Mouse (Mus musculus): ENCODE measurements at regions not wholly inside any gene's neighbourhood (a gene's known extent, or its start where the extent isn't known, plus 50 kb on each side); places are given as distances from the start of the nearest gene placed in this dataset.
A peak's percentile ranks its signal among the peaks of the same experiment; 100 is the strongest.

DNA sequence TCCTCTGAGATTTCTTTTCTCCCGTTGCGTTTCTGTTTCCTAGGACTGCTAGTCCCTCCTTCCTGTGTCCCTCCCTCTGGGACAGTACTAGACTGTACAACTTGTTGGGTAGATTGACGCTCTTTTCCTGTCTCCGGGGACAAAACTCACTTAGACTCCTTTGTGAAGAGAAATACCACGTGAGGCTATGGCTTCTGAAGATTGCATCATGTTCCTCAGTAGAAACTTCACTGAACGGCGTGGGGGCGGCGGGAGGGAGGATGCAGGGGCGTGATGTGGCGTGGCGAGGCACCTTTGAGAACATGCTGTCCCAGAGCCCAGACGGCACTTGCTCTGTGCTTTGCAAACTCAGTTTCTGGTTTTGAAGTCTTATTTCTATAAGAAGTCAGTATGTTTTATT is 78.5 kb downstream of the Spata18 start:
- Histone ChIP-seq H3K27ac (no peak overlapping the region), H3K4me3 (no peak overlapping the region), H3K9me3 (replicated peaks) (no peaks in the 10 kb centered on the region), H3K4me2 (no peak overlapping the region), H3K9ac (no peak overlapping the region), H3K27me3 (no peaks in the 10 kb centered on the region), H3K36me3 (no peaks in the 10 kb centered on the region), H3K4me1 (replicated peaks) (no peaks in the 10 kb centered on the region)
- 70% methylated on average over 13 of the region's 13 CpGs for WGBS
- ATAC-seq (replicated peaks; ENCODE audit: insufficient number of reproducible peaks, insufficient read depth, low FRiP score, low read depth) = no peak

- Histone ChIP-seq H3K27me3 (no peaks in the 10 kb centered on the region), H3K4me2 (no peak overlapping the region), H3K9ac (no peak overlapping the region), H3K4me1 (replicated peaks) (no peaks in the 10 kb centered on the region), H3K9me3 (replicated peaks) (no peaks in the 10 kb centered on the region), H3K4me3 (no peak overlapping the region), H3K27ac (no peak overlapping the region), H3K36me3 (no peaks in the 10 kb centered on the region)
- 77% methylated on average over 9 of the region's 9 CpGs for WGBS
- no peak for ATAC-seq (replicated peaks; ENCODE audit: insufficient number of reproducible peaks, insufficient read depth, low FRiP score, low read depth)
Measured at GRCm38 (mm10) chr5:73731423-73731822, 80.2 kb downstream of the Spata18 start.

DNA sequence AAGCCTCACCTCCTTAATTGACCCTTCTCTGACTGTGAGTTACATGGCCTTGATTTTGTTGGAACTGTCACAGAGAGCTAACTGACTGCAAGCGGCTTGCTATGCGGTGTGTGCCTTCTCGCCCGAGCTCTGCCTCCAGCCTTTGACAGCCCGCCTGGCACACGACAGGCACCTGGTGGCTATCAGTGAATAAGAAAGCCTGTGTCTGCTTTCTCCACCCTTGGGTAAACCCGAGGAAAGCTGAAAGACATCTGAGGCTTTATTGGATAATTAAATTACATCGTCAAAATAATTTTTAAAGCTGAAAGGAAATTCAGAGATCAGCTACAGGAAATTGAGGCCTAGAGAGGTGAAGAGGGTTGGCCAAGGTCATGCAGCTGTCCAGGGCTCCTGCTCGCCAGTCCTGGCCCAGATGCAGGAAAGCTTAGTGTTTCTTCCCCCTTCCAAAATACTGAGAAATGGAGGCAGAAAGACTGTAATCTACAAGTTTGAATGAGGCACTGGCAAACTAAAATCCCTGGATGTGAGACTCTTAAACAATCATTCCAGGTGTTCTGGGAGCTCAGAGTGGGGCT is 80.9 kb downstream of the Spata18 start:
- no peaks in the 10 kb centered on the region for H3K4me1 ChIP-seq (replicated peaks)
- no peak for ATAC-seq (replicated peaks; ENCODE audit: insufficient number of reproducible peaks, insufficient read depth, low FRiP score, low read depth)
- H3K9ac ChIP-seq = no peak overlapping the region
- H3K27me3 ChIP-seq = no peaks in the 10 kb centered on the region
- H3K9me3 ChIP-seq (replicated peaks) = no peaks in the 10 kb centered on the region
- WGBS = 56% methylated on average over 9 of the region's 9 CpGs
- no peak overlapping the region for H3K4me2 ChIP-seq
- no peaks in the 10 kb centered on the region for H3K36me3 ChIP-seq
- no peak overlapping the region for H3K27ac ChIP-seq
- H3K4me3 ChIP-seq = no peak overlapping the region

DNA sequence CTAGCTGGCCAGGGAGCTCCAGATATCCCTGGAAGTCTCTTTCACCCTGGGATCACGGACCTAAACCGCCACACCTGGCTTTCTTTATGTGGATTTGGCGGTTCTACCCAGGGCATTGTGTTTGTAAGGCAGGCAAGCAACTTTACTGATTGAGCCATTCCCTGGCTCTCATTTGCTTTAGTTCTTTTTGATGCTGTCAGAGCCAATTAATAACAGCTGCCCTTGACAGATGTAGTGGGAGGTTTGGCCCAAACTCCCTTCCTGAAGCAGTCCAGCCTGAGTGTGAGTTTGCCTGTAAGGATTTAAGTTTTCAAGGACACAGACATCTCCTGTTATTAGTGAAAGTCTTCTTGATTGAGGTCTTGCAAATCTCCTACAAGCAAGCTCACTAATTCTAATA is 89.6 kb downstream of the Spata18 start:
- Histone ChIP-seq H3K36me3 (no peaks in the 10 kb centered on the region), H3K4me2 (no peak overlapping the region), H3K27ac (no peak overlapping the region), H3K27me3 (no peaks in the 10 kb centered on the region), H3K9ac (no peak overlapping the region), H3K9me3 (replicated peaks) (no peaks in the 10 kb centered on the region), H3K4me3 (no peak overlapping the region), H3K4me1 (replicated peaks) (no peaks in the 10 kb centered on the region)
- ATAC-seq (replicated peaks; ENCODE audit: insufficient number of reproducible peaks, insufficient read depth, low FRiP score, low read depth) = no peak
- 72% methylated on average over 3 of the region's 3 CpGs for WGBS

DNA sequence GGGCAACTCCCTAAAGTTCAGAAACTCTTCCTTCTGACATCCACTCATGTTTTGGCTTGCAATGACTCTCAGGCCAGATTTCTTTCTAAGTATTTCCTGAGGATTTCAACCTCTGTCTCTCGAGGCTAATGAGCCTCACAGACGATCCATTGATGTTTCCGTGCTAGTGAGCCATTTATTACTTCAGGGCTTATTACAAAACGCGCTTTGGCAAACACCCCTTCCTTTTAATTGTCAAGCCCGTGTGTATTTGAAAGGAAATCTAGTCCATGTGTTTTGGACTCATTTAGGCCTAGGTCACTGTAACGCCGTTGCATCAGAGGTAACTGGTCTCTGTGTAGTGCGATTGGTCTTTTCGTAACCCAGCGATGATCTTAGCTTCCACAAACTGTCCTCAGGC is 90.3 kb downstream of the Spata18 start:
- H3K4me2 ChIP-seq = no peak overlapping the region
- H3K4me1 ChIP-seq (replicated peaks) = no peaks in the 10 kb centered on the region
- H3K27me3 ChIP-seq = no peaks in the 10 kb centered on the region
- no peak for ATAC-seq (replicated peaks; ENCODE audit: insufficient number of reproducible peaks, insufficient read depth, low FRiP score, low read depth)
- H3K9me3 ChIP-seq (replicated peaks) = no peaks in the 10 kb centered on the region
- no peaks in the 10 kb centered on the region for H3K36me3 ChIP-seq
- no peak overlapping the region for H3K9ac ChIP-seq
- H3K4me3 ChIP-seq = no peak overlapping the region
- 84% methylated on average over 11 of the region's 11 CpGs for WGBS
- no peak overlapping the region for H3K27ac ChIP-seq

DNA sequence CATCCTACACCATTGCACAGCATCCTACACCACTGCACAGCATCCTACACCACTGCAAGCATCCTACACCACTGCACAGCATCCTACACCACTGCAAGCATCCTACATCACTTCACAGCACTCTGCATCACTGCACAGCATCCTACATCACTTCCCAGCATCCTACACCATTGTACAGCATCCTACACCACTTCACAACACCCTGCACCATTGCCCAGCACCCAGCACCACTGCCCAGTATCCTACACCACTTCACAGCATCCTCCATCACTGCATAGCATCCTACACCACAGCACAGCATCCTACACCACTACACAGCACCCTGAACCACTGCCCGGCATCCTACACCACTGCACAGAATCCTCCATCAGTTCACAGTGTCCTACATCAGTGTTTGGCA is 92.8 kb downstream of the Spata18 start:
- no peak for ATAC-seq (replicated peaks; ENCODE audit: insufficient number of reproducible peaks, insufficient read depth, low FRiP score, low read depth)
- Histone ChIP-seq H3K4me3 (no peak overlapping the region), H3K4me1 (replicated peaks) (no peaks in the 10 kb centered on the region), H3K27ac (no peak overlapping the region), H3K27me3 (no peaks in the 10 kb centered on the region), H3K36me3 (no peaks in the 10 kb centered on the region), H3K9ac (no peak overlapping the region), H3K9me3 (replicated peaks) (no peaks in the 10 kb centered on the region), H3K4me2 (no peak overlapping the region)
- 78% methylated on average over 1 of the region's 1 CpGs for WGBS

GRCm38 (mm10) chr5:73749791-73750190 is 98.6 kb downstream of the Spata18 start:
- 51% methylated on average over 4 of the region's 4 CpGs for WGBS
- no peak for ATAC-seq (replicated peaks; ENCODE audit: insufficient number of reproducible peaks, insufficient read depth, low FRiP score, low read depth)
- no peaks in the 10 kb centered on the region; the same call in 1 of the 2 replicates for H3K4me1 ChIP-seq (replicated peaks)

GRCm38 (mm10) chr5:73752225-73752644 is 101.1 kb downstream of the Spata18 start:
- Histone ChIP-seq H3K27me3 (no peaks in the 10 kb centered on the region), H3K4me3 (no peak overlapping the region), H3K4me1 (replicated peaks) (no peaks in the 10 kb centered on the region; the same call in 1 of the 2 replicates), H3K9me3 (replicated peaks) (no peaks in the 10 kb centered on the region), H3K4me2 (no peak overlapping the region), H3K9ac (no peak overlapping the region), H3K36me3 (no peaks in the 10 kb centered on the region), H3K27ac (no peak overlapping the region)
- WGBS = 53% methylated on average over 10 of the region's 10 CpGs
- peak; percentile 67 for ATAC-seq (replicated peaks; ENCODE audit: insufficient number of reproducible peaks, insufficient read depth, low FRiP score, low read depth)

More at GRCm38 (mm10) chr5:73749791-73750190, 98.6 kb downstream of the Spata18 start:
- Histone ChIP-seq H3K4me2 (no peak overlapping the region), H3K27ac (no peak overlapping the region), H3K9me3 (replicated peaks) (no peaks in the 10 kb centered on the region), H3K9ac (no peak overlapping the region), H3K27me3 (no peaks in the 10 kb centered on the region), H3K36me3 (no peaks in the 10 kb centered on the region), H3K4me3 (no peak overlapping the region)

- Histone ChIP-seq H3K9ac (no peak overlapping the region), H3K4me3 (no peak overlapping the region), H3K27ac (no peak overlapping the region), H3K36me3 (no peaks in the 10 kb centered on the region), H3K4me1 (replicated peaks) (no peaks in the 10 kb centered on the region; the same call in 1 of the 2 replicates), H3K9me3 (replicated peaks) (no peaks in the 10 kb centered on the region), H3K4me2 (no peak overlapping the region), H3K27me3 (no peaks in the 10 kb centered on the region)
- 56% methylated on average over 7 of the region's 7 CpGs for WGBS
- no peak for ATAC-seq (replicated peaks; ENCODE audit: insufficient number of reproducible peaks, insufficient read depth, low FRiP score, low read depth)
Measured at GRCm38 (mm10) chr5:73753827-73754226, 102.6 kb downstream of the Spata18 start.

GRCm38 (mm10) chr5:73758534-73758933 is 107.4 kb downstream of the Spata18 start:
- H3K9me3 ChIP-seq (replicated peaks) = no peaks in the 10 kb centered on the region
- H3K4me1 ChIP-seq (replicated peaks) = peaks cover 4% of the 10 kb centered on the region
- WGBS = 86% methylated on average over 6 of the region's 6 CpGs

GRCm38 (mm10) chr5:73761236-73761635 is 110.1 kb downstream of the Spata18 start:
- no peaks in the 10 kb centered on the region for H3K27me3 ChIP-seq
- no peak overlapping the region for H3K27ac ChIP-seq
- no peak overlapping the region for H3K4me2 ChIP-seq
- no peak overlapping the region for H3K4me3 ChIP-seq
- WGBS = 59% methylated on average over 1 of the region's 1 CpGs
- no peak for ATAC-seq (replicated peaks; ENCODE audit: insufficient number of reproducible peaks, insufficient read depth, low FRiP score, low read depth)
- no peaks in the 10 kb centered on the region for H3K36me3 ChIP-seq
- H3K9ac ChIP-seq = no peak overlapping the region
- H3K9me3 ChIP-seq (replicated peaks) = no peaks in the 10 kb centered on the region
- peaks cover 4% of the 10 kb centered on the region for H3K4me1 ChIP-seq (replicated peaks)

More at GRCm38 (mm10) chr5:73758534-73758933, 107.4 kb downstream of the Spata18 start:
- no peaks in the 10 kb centered on the region for H3K27me3 ChIP-seq
- no peak overlapping the region for H3K27ac ChIP-seq
- H3K36me3 ChIP-seq = no peaks in the 10 kb centered on the region
- no peak overlapping the region for H3K4me3 ChIP-seq
- H3K4me2 ChIP-seq = no peak overlapping the region
- no peak for ATAC-seq (replicated peaks; ENCODE audit: insufficient number of reproducible peaks, insufficient read depth, low FRiP score, low read depth)
- no peak overlapping the region for H3K9ac ChIP-seq

DNA sequence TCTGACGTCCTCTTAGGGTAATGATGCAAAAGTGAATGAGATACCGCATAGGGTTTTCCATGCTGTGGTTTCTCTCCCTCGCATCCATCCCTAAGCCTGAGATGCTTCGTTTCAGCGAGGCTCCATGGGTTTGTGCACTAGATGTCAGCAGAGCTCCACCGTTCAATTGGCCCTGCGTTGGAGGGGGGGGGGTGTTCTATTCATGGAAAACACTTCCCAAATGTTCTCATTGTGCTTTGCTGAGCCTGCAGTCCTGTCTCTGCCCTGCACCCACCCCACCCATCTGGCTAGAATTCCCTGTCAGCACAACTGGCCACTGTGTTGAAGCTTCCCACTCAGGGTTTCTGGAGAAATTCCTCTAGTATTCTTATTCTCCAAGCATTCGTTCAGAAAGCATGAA is 110.5 kb downstream of the Spata18 start:
- H3K4me2 ChIP-seq = no peak overlapping the region
- peak; percentile 84 for ATAC-seq (replicated peaks; ENCODE audit: insufficient number of reproducible peaks, insufficient read depth, low FRiP score, low read depth)
- no peaks in the 10 kb centered on the region for H3K36me3 ChIP-seq
- H3K4me3 ChIP-seq = no peak overlapping the region
- no peaks in the 10 kb centered on the region for H3K9me3 ChIP-seq (replicated peaks)
- H3K27me3 ChIP-seq = no peaks in the 10 kb centered on the region
- H3K27ac ChIP-seq = peak overlapping the region; percentile 11; the same call in 1 of the 2 replicates
- H3K4me1 ChIP-seq (replicated peaks) = peaks cover 4% of the 10 kb centered on the region
- 22% methylated on average over 8 of the region's 8 CpGs for WGBS
- no peak overlapping the region for H3K9ac ChIP-seq
